Mouse (Mus musculus): ENCODE measurements around the gene Arid5a.

Arid5a gene

GRCm38 (mm10) chr1:36293470-36293869 is 14.1 kb upstream of the Arid5a start:
- no peak for DNase-seq (ENCODE audit: low read depth, low spot score)

- DNase-seq (ENCODE audit: low read depth, low spot score) = no peak
These were observed 13.1 kb upstream of the Arid5a start for GRCm38 (mm10) chr1:36294402-36294801.

- no peak for DNase-seq (ENCODE audit: low read depth, low spot score)
These were observed 10.9 kb upstream of the Arid5a start for GRCm38 (mm10) chr1:36296466-36297149.

GRCm38 (mm10) chr1:36298107-36298506 is 9.4 kb upstream of the Arid5a start:
- no peak for DNase-seq (ENCODE audit: low read depth, low spot score)

- no peak for DNase-seq (ENCODE audit: low read depth, low spot score)
These were observed 8.4 kb upstream of the Arid5a start for GRCm38 (mm10) chr1:36299126-36299525.

GRCm38 (mm10) chr1:36299676-36300075 is 7.9 kb upstream of the Arid5a start:
- no peak for DNase-seq (ENCODE audit: low read depth, low spot score)

GRCm38 (mm10) chr1:36300486-36300885 is 7.0 kb upstream of the Arid5a start:
- DNase-seq (ENCODE audit: low read depth, low spot score) = no peak

GRCm38 (mm10) chr1:36302273-36302672 is 5.3 kb upstream of the Arid5a start:
- no peak for DNase-seq (ENCODE audit: low read depth, low spot score)

GRCm38 (mm10) chr1:36302957-36303356 is 4.6 kb upstream of the Arid5a start:
- no peak for DNase-seq (ENCODE audit: low read depth, low spot score)

- DNase-seq (ENCODE audit: low read depth, low spot score) = peak; percentile 89
These were observed 3.9 kb upstream of the Arid5a start for GRCm38 (mm10) chr1:36303381-36304320.

GRCm38 (mm10) chr1:36304764-36305163 is 2.8 kb upstream of the Arid5a start:
- peak; percentile 79 for DNase-seq (ENCODE audit: low read depth, low spot score)

GRCm38 (mm10) chr1:36306120-36306519 is 1.4 kb upstream of the Arid5a start:
- no peak for DNase-seq (ENCODE audit: low read depth, low spot score)

GRCm38 (mm10) chr1:36307121-36307494 is 425 bp upstream of the Arid5a start:
- no peak for DNase-seq (ENCODE audit: low read depth, low spot score)

- no peak for DNase-seq (ENCODE audit: low read depth, low spot score)
These were observed 943 bp downstream of the Arid5a start for GRCm38 (mm10) chr1:36308451-36308901.

GRCm38 (mm10) chr1:36308966-36309475 is 1.5 kb downstream of the Arid5a start:
- no peak for DNase-seq (ENCODE audit: low read depth, low spot score)

GRCm38 (mm10) chr1:36309498-36309901 is 2.0 kb downstream of the Arid5a start:
- DNase-seq (ENCODE audit: low read depth, low spot score) = no peak

- no peak for DNase-seq (ENCODE audit: low read depth, low spot score)
These were observed 7.6 kb downstream of the Arid5a start for GRCm38 (mm10) chr1:36314959-36315775.

GRCm38 (mm10) chr1:36315776-36316100 is 8.2 kb downstream of the Arid5a start:
- DNase-seq (ENCODE audit: low read depth, low spot score) = no peak

GRCm38 (mm10) chr1:36321164-36321563 is 13.6 kb downstream of the Arid5a start:
- peak; percentile 60 for DNase-seq (ENCODE audit: low read depth, low spot score)

GRCm38 (mm10) chr1:36321829-36322573 is 14.5 kb downstream of the Arid5a start:
- DNase-seq (ENCODE audit: low read depth, low spot score) = no peak

GRCm38 (mm10) chr1:36323076-36323475 is 15.5 kb downstream of the Arid5a start:
- no peak for DNase-seq (ENCODE audit: low read depth, low spot score)
